Comparison of ENCODE assay signal across 8 mouse cellular contexts in genomic region chr17:35115046-35116019, GRCm38 (mm10). TPM values are rescaled to one million over a fixed set of nuclear protein-coding genes. Genes with fewer than 3 reads are reported as not detected.
DNase-seq lines count a peak whose midpoint lies in the region; ATAC-seq lines count a peak whose summit lies in the region.

Gene Ly6g5b, minus strand, starts transcription at chr17:35115428.

- intact Hi-C loops in left cerebral cortex, postnatal 4 days (cut with DNase I) = no loop called here

- ATAC-seq in CD4-positive, CD25-positive, alpha-beta regulatory T cell, adult 4 months = peak; percentile 70
- peak; percentile 58; the same call in 1 of the 2 replicates for ATAC-seq in megakaryocyte-erythroid progenitor cell, adult 5-6 weeks (replicated peaks; ENCODE audit: low FRiP score, low TSS enrichment, poor library complexity, severe bottlenecking)

- DNase-seq in heart, postnatal 4 days = peak; percentile 43
- no peak for DNase-seq in heart, adult 18-20 months
- DNase-seq in c-Kit-positive CD71-positive TER-119-positive erythroid progenitor cells, embryonic 14.5 days (ENCODE audit: low spot score) = peak; percentile 37
- no peak for DNase-seq in Muller cell, postnatal 12 days (ENCODE audit: inconsistent ontology term)
- DNase-seq in right cerebral cortex, adult 18-20 months = no peak
- DNase-seq in left cerebral cortex, postnatal 4 days = no peak

RNA-seq across cellular contexts. Expression of gene Ly6g5b, which starts in this region (rescaled TPM):
- under 1 TPM; 0.52 to 0.62 TPM for total RNA-seq in heart, postnatal 4 days (2021)
- not detected for total RNA-seq in heart, adult 18-20 months (2021)
- 1 to 10 TPM; 2.5 to 2.8 TPM for polyA plus RNA-seq in CD4-positive, CD25-positive, alpha-beta regulatory T cell, adult 4 months (2017; shearing (Covaris generic))
- total RNA-seq in megakaryocyte-erythroid progenitor cell, adult 5-6 weeks (2014; fragmentation: Nextera tagmentation) = 0.42 and 1.1 TPM in 2 replicates
- 0.99 TPM in 1 of 2 replicates, not detected in the other for total RNA-seq in megakaryocyte-erythroid progenitor cell, adult 5-6 weeks (2017)
- total RNA-seq in left cerebral cortex, postnatal 4 days (2021) = 1 to 10 TPM in 1 of 2 experiments, under 1 TPM in 1; 0.81 to 2.3 TPM

Comparison
In these comparisons a context has a peak if more than half of its experiments do, and no peak if none do; other contexts are left out.
1. Peak in DNase-seq in heart, postnatal 4 days; RNA of the gene not detected or under 1 TPM.